Mouse (Mus musculus) lung, adult 2 months (tissue): Measurements from ENCODE around the gene Nfkbil1. TPM values are rescaled to one million over a fixed set of nuclear protein-coding genes. Genes with fewer than 3 reads are reported as not detected.
A peak's percentile ranks its signal among the peaks of the same experiment; 100 is the strongest.
"Not testable (repeated sequence)": the region's sequence is repeated elsewhere in the genome, so short reads cannot be mapped to it uniquely, and the experiment has no call there.

ENCODE experiments used
- DNase-seq: peaks from one replicate; pipeline ENCODE4 v3.0.0; 2022
- H3K4me1 ChIP-seq: fragments of 200-500 bp; 2 replicates; pipeline ENCODE4 v1.6.1; 2011; ENCODE audit warnings: low read length; ENCODE audit not compliant: control insufficient read depth, insufficient read depth
- H3K4me3 ChIP-seq: fragments of 200-500 bp; replicated peaks from 2 replicates; pipeline ENCODE3; 2011; ENCODE audit warnings: low read depth, mild to moderate bottlenecking, control low read depth, low read length; ENCODE audit errors: extremely low read depth
- CTCF ChIP-seq: fragments of 200-500 bp; IDR thresholded peaks from 2 replicates; pipeline ENCODE4 v1.5.1; 2011; ENCODE audit warnings: mild to moderate bottlenecking, low read length, control low read depth; ENCODE audit not compliant: insufficient read depth
- POLR2A ChIP-seq: fragments of 200-500 bp; IDR thresholded peaks from 2 replicates; pipeline ENCODE4 v1.6.1; 2011; ENCODE audit warnings: low read depth, mild to moderate bottlenecking, control low read depth, low read length, borderline replicate concordance; ENCODE audit errors: extremely low read depth
- WGBS: fragments of 180-500 bp; shearing (Covaris S2); methylation state at CpG from one replicate; pipeline ENCODE4 v1.1.7; 2018; 5-methylcytosine and 5-hydroxymethylcytosine counted together
- polyA plus RNA-seq: library from polyadenylated mRNA; depleted of rRNA; stranded (reverse); fragments of >200 nt; gene quantifications from 2 replicates; pipeline ENCODE4 v1.2.3, GENCODE M21; 2012

Nfkbil1 gene
- polyA plus RNA-seq, 1 experiment = 16.5 TPM

DNA sequence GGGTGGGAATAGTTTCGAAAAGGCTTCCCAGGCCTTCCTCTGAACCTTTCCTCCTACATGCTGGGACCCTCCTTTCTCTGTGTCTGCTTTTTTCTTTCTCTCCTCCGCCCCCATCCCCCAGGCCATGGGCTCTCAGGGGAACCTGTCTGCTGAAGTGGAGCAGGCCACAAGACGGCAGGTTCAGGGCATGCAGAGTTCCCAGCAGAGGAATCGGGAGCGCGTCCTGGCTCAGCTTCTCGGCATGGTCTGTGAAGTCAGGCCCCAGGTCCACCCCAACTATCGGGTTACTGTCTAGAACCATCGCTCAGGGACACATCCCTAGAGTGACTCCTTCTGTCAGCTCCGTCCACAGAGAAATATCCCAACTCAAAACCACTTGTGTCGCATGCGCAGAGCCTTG lies 1.9 kb upstream of the Nfkbil1 start:
- Histone ChIP-seq H3K4me3 (no peak overlapping the region), H3K4me1 (peaks cover 8% of the 10 kb centered on the region)
- 88% methylated on average over 12 of the region's 12 CpGs for WGBS
- TF ChIP-seq POLR2A (no peak), CTCF (no peak)
- DNase-seq = no peak

DNA sequence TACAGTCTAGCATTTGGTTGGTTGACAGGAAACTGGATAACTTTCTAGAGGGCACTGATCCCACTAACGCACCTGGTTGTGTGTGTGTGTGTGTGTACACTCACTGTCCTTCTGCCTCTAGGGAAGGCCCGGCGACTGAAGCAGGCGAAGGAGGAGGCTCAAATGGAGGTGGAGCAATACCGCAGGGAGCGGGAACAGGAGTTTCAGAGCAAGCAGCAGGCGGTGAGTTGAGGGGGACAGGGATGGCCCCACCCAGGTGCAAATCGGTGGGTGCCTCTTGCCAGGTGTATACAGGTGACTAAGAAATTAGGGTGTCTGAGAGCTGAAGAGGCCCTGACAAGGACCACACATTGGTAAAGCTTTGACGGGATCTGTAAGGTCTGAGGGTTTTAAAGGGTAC lies 1.4 kb upstream of the Nfkbil1 start:
- H3K4me1 ChIP-seq = peaks cover 8% of the 10 kb centered on the region; the same call in 1 of the 2 replicates
- H3K4me3 ChIP-seq = no peak overlapping the region
- 85% methylated on average over 9 of the region's 9 CpGs for WGBS
- TF ChIP-seq CTCF (no peak), POLR2A (no peak)
- DNase-seq = no peak

DNA sequence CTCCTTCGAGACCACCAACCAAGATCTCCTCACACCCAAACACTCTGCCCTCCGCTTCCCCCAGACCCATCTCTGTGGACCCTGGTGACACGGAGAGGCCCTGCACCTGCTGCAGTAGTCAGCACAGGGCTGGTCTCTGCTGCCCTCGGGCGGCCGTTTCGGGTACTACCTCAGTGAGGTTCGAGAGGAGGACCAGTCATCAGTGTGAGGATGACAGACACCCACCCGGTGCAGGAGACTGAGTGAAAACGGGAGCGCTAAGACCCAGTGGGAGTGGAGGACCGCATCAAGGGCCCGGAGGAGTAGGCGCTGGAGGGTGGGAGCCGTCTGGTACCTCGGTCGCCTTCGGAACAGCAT lies 776 bp upstream of the Nfkbil1 start:
- WGBS = 1% methylated on average over 18 of the region's 18 CpGs
- peak overlapping the region; percentile 80 for H3K4me3 ChIP-seq
- DNase-seq = peak; percentile 99

DNA sequence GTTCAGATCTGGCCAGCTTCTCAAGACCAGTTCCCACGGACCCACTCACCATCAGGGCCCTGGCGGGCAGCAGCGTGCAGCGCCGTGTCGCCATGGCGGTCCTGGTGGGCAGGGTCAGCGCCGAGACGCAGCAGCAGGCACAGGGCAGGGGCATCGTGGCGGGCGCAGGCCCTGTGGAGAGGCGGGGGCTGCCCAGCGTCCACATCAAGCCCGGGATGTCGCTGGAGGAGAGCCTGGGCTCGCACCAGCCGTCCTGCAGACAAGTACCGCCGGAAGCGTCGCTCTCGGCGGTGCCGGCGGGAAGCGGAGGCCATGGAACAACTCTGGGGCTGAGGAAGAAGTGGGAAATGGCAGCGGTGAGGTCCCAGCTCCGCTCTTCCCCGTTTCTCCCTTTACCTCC lies 689 bp downstream of the Nfkbil1 start:
- WGBS = 5% methylated on average over 29 of the region's 31 CpGs
- Histone ChIP-seq H3K4me3 (peak overlapping the region; percentile 80), H3K4me1 (peaks cover 8% of the 10 kb centered on the region; the same call in 1 of the 2 replicates)
- peak; percentile 64 for DNase-seq
- TF ChIP-seq CTCF (no peak), POLR2A (no peak)

More for the DNA sequence above, 776 bp upstream of the Nfkbil1 start:
- H3K4me1 ChIP-seq = peaks cover 8% of the 10 kb centered on the region; the same call in 1 of the 2 replicates
- TF ChIP-seq POLR2A (peak; percentile 34; the same call in 1 of the 2 replicates), CTCF (peak; percentile 77)

DNA sequence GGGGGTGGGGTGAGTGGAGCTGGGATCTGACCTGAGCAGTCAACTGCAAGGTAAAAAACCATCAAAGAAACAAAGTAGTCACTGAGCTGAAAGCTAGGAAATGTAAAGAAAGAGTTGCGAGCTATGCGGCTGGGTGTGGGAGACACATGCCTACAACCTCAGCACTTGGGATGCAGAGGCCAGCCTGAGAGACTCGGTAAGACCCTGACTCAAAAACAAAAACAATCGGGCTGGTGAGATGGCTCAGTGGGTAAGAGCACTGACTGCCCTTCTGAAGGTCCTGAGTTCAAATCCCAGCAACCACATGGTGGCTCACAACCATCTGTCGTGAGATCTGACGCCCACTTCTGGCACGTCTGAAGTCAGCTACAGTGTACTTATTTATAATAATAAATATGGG lies 1.5 kb downstream of the Nfkbil1 start:
- H3K4me1 ChIP-seq, DNase-seq, H3K4me3 ChIP-seq: not testable (repeated sequence)
- 59% methylated on average over 7 of the region's 7 CpGs for WGBS

DNA sequence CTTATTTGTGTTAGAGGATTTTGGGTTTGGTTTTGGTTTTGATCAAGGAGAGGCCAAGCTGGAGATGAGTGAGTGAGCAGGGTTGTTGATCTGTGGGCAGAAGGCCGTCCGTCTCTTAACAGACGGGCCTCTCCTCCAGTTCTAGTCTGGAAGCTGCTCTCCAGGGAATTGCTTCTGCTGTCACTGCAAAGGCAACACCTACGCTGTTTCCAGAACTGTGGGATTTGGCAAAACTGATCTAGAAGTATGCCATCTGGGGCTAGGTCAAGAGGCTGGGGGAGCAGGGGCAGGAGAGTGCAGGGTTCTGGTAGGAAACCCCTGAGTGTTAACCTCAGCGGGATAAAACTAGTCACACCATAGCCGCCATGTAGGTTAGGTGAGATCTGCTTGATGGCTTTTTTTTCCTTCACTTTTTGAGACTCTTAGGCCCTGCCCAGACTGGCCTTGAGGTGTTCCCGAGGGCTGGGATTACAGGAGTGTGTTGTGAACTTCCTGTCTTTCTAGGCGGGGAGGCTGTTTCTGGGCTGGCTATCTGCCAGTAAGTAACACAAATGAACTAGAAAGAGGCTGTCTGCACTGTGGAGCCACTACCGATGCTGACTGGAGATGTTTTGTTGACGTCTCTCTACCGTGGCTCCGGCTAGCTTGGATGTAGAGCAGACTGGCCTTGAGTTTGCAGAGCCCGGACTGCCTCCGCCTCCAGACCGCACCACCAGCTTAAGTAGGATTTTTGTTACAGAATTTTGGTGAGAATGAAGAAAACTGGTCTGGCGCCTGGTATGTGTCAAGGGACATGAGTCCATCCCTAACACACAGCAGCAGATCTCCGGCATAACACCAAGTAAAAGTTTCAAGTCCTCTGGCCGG lies 2.2 kb downstream of the Nfkbil1 start, which contains the start of gene Atp6v1g2:
Atp6v1g2 (plus strand) TSS at position 547 of the 867 bp plus-strand sequence.
- DNase-seq = no peak
- Histone ChIP-seq H3K4me1 (peaks cover 8% of the 10 kb centered on the region; the same call in 1 of the 2 replicates), H3K4me3 (no peak within 1 kb of the TSS)
- no peak for TF ChIP-seq CTCF
- 29% methylated on average over 18 of the region's 18 CpGs for WGBS

DNA sequence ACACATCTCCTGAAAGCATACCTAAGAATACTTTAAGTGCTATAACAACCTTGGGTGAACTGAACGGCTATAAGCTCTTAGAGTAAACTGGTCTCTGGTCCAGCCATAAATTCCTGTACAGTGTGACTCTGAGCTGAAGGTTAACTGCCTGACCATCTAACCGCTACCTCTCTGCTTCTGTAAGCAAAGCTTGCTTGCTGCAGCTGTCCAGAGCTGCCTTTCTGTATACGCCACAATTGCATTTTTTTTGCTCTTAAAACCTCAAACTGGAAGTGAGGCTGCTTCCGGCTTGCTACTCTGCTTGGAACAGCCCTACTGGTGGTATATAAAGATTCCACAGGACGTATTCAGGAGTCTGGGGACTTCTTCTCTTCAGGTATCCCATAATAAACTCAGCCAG lies 2.9 kb downstream of the Nfkbil1 start:
- WGBS = 65% methylated on average over 5 of the region's 5 CpGs
- no peak for DNase-seq
- TF ChIP-seq CTCF (no peak), POLR2A (no peak)
- Histone ChIP-seq H3K4me1 (peaks cover 8% of the 10 kb centered on the region; the same call in 1 of the 2 replicates), H3K4me3 (no peak overlapping the region)

DNA sequence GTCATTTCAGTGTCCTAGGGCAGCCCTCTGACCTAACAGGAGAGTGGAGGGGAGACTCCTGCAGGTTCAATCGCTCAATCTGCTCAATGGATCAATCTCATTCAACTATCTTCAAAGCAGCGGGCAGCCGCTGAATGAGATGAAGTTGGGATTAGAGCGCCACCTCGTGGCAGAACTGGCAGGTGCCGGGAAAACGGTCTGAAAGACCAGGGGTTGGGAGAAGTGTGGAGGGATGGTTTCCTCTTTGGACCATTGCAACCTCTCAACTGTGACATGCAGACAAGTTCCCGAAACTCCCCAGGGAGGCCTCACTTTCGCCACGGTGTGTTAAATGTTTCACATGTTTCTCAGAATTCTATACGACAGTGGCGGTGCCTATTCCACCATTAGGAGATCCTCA lies 3.5 kb downstream of the Nfkbil1 start:
- no peak overlapping the region for H3K4me3 ChIP-seq
- peak; percentile 86 for DNase-seq
- WGBS = 14% methylated on average over 12 of the region's 12 CpGs
- peaks cover 8% of the 10 kb centered on the region; the same call in 1 of the 2 replicates for H3K4me1 ChIP-seq
- no peak for TF ChIP-seq POLR2A
- peak; percentile 89 for TF ChIP-seq CTCF

DNA sequence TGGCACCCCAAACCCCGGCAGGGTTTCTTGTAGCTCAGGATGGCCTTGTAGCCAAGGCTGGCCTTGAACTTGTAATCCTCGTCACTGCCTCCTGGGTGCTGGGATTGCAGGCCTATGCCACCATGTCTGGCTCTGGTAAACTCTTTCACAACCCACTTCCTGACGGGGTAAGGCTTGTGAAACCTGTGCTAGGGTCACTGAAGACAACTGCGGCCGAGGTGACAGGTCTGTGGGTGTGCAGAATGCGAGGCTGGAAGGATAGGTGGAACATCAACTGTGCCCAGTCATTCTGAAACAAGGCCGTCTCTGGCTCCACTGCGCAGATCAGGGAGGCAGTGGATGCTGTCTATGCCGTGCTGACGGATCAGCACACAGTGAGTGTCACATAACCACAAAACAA lies 4.6 kb downstream of the Nfkbil1 start:
- Histone ChIP-seq H3K4me1 (peaks cover 10% of the 10 kb centered on the region; the same call in 1 of the 2 replicates), H3K4me3 (no peak overlapping the region)
- WGBS = 83% methylated on average over 10 of the region's 10 CpGs
- TF ChIP-seq CTCF = no peak
- TF ChIP-seq POLR2A = no peak
- no peak for DNase-seq

DNA sequence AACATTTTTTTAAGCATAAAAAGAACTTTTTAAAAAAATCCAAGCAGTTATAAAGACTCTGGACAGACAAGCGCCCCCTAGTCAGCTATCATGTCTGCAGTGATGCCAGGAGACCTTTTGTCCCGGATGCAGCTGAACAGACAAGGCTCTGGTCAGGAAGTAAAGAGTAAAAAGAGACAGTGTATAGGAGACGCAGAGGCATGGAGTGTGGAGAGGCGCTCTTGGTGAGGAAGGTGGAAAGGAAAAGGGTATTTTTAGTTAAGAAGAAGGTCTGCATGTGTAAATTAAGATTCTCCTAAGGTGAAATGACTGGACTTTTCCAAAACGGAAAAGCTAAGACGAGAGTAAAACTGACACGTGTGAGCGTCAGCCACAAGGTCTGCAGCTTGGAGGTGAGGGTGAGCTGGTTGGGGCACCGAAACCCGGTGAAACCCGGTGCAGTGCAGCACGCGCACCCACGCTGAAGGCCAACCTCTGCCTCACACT lies 9.0 kb downstream of the Nfkbil1 start:
- TF ChIP-seq POLR2A (no peak), CTCF (no peak)
- H3K4me1 ChIP-seq = peaks cover 10% of the 10 kb centered on the region
- 63% methylated on average over 14 of the region's 14 CpGs for WGBS
- DNase-seq = no peak
- no peak overlapping the region for H3K4me3 ChIP-seq
